Mouse (Mus musculus) megakaryocyte progenitor cell, adult 5-6 weeks (primary cell): ENCODE results near the gene Asic3. TPM values are rescaled to one million over a fixed set of nuclear protein-coding genes. Genes with fewer than 3 reads are reported as not detected.
A peak's percentile ranks its signal among the peaks of the same experiment; 100 is the strongest.

Source experiments
- ATAC-seq: replicated peaks from 2 replicates; pipeline ENCODE4 v1.8.0; 2016; ENCODE audit warnings: mild to moderate bottlenecking, moderate TSS enrichment, inconsistent platforms; ENCODE audit not compliant: poor library complexity
- total RNA-seq, 2 experiments: library from RNA; stranded (forward) in 1 of 2; stranded (reverse) in 1 of 2; fragments of 157-497, 149-512 nt in 1 of 2; fragments of 200-1000 nt in 1 of 2; gene quantifications; 2 replicates each; pipeline versions ENCODE4 v1.2.3 to v1.2.4; 2015 to 2017

Asic3 gene
- total RNA-seq (2015) (0.12 and 0.15 TPM in 2 replicates), total RNA-seq (2017) (0.20 TPM in 1 of 2 replicates, not detected in the other)

DNA sequence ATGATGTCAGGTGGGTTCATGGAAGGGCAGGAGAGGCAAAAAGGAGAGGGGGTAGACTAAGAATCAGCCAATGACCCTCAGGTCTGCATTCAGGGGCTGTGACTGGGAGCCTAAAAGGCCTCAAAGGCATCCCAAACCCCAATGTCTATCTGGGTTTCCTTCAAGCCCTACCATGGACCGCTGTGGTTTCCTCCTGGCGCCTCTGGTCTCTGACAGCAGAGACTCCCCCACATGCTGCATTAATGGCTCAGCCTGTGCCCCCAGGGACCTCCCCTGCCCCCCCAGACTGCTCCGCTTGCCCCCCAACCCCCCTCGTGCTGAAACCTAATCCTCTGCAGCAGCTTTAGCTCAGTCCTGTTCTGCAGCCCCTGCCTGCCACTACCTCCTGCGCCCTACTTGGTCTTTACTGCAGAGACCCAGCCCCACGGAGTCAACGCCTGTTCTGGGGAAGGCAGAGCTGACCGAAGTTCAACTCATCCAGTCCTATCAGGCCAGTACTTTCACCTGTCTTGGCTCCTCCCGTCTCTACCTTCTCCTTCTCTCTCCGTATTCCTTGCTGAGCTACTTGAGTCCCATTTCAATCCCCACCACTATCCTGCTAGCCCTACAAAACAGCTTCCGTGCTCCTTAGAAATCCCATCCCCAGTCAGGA, at the start of gene Asic3:
Gene Asic3, plus strand, starts transcription at position 351 of the 652 bp plus-strand sequence.
- ATAC-seq, result no peak

DNA sequence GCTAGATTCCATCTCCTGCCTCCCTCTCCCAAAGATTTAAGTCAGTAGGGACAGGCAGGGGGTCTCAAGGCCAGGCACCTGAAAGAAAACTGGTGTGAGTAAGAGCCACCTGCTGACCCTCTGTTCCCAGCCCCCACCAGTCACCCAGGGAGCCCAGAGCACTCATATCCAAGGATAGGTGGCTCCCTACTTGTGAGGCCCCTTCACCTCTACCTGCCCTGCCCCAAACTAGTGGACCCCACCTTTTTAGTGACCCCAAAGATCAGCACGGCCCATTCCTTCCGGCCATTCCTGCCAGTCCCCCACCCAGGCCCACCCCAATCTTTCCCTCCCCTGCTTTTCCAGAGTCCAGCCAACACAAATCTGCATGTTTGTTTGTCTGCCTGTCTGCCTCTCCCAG, 49.7 kb upstream of the Asic3 start:
- ATAC-seq, result no peak

DNA sequence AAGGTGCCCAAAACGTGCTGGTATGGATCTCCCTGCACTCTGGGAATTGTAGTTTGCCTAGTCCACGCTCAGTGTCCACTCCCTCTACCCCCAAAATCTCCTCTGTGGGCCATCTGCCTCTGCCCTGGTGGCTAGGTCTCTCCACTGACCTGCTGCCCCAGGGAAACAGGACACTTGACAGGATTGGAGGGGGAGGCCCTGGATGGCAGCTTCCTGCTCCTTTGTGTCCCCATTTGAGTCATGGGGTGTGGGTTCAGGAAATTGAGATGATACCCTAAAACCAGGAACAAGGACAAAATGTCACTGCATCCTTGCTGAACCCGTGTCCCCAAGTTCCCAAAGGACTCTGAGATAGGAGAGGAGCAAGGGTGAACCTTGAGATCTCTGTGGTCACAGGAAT, 49.1 kb upstream of the Asic3 start:
- ATAC-seq, result no peak

DNA sequence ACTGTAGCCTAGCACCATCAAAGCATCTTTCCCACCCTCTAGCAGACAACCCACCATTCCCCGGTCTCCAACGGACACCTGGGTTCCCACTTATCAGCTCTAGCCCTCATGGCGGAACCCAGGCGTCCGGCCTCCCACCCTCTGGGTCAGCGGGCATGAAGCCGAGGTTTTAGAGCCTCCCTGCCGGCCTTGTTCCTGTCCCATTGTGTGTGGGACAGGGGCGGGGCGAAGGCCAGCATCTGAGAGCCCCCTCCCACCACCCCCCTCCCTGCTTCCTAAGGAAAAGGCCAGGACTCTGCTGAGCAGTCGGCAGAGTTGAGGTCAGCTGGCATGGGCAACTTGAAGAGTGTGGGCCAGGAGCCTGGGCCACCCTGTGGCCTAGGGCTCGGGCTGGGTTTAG, 48.7 kb upstream of the Asic3 start, which contains the start of gene Nos3:
Gene Nos3, plus strand, starts transcription at position 303 of the 400 bp plus-strand sequence.
- ATAC-seq, result no peak

DNA sequence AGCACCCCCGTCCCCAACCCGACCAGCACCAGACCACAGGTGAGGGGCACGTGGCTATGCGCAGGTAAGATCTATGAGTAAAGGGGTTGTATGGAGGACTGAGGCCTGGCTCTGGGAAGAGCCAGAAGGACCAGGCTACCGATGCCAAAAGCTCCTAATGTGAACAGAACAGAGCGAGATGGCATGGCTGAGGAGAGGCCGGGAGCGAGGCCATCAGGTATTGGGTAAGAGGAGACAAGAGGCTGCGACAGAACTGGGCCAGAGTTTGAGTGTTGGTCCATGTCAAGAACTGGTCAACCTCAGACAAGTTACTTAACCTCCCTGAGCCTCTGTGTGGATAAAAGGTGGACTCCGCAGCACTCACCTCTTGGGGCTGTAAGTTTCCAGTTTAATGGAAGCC, 48.2 kb upstream of the Asic3 start:
- ATAC-seq, result no peak

DNA sequence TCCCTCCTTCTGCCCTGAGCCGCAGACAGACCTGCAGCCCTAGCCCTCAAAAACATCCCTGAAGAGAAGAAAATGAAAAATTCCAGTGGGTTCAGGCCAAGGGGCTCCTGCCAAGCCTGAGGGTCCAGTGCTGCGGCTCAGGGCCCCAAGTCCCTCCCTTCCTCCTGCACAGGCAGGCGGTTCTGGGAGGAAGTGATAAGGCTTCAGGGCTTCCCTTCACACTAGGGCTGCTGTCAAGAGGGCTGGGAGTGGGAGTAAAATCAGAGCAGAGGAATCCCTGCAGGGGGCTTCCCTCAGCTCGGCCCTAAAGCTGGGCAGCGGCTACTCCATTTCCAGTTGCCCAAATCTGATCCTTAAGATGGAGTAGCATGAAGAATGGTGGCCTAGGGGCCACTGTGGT, 47.7 kb upstream of the Asic3 start:
- ATAC-seq, result peak; percentile 45

DNA sequence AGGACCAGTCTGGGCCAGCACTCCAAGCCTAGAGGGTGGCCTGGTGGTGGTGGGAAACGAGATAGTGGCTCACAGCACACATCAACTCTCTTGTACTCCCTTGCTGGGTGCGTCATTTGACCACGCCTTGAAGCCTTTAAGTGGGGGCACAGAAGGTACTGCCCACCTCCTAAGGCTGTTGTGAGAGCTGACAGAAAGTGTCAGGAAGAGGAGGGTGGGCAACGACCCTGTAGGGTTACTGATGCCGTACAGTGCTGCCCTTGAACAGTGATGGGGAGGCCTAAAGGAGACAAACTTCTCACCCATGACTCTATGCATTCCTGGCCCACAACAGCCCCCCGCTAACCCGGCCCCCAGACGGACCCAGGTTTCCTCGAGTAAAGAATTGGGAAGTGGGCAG, 46.8 kb upstream of the Asic3 start:
- ATAC-seq, result no peak

DNA sequence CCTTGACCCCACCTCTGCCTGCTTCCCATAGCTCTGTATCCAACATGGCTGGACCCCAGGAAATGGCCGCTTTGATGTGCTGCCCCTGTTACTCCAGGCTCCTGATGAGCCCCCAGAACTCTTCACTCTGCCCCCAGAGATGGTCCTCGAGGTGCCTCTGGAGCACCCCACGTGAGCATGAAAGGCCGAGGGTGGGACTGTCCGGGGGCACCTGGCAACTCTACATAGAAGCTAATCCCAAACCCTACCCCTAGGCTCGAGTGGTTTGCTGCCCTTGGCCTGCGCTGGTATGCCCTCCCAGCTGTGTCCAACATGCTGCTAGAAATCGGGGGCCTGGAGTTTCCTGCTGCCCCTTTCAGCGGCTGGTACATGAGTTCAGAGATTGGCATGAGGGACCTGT, 43.4 kb upstream of the Asic3 start:
- ATAC-seq, result no peak

DNA sequence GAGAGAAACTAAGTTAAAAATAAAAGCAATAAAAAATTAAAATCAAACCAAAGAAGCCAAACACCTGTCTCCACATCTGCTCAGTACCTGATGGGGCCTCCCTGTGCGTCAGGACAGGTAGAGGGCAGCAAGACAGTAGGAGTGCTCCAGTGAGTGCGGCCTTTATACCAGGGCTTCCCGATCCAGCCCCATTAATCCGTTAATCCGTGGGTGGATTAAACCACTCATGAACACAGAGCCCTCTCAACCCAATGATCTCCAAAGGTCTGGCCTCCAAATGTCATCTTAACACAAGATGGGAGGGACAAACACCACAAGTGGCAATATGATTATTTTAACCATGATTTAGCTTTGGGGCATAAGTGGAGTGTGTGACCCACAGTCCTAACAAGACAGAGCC, 39.4 kb upstream of the Asic3 start:
- no peak for ATAC-seq

DNA sequence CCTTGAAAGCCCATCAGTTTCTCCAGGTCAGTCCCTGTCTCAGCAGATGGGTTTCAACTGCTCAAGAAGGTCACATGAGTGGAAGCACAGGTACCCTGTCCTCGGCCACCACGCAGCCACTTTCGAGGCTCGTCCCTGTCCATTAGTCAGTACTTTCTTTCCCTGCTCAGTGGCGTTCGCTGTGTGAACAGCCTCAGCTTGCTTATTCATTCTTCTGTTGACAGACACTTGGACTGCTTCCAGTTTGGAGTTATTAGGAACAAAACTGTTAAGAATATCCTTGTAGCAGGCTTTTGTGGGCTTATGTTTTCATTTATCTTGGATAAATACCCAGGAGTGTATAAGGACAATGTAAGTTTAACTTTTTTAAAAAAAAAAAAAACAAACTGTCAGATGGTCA, 39.0 kb upstream of the Asic3 start:
- ATAC-seq, result no peak

DNA sequence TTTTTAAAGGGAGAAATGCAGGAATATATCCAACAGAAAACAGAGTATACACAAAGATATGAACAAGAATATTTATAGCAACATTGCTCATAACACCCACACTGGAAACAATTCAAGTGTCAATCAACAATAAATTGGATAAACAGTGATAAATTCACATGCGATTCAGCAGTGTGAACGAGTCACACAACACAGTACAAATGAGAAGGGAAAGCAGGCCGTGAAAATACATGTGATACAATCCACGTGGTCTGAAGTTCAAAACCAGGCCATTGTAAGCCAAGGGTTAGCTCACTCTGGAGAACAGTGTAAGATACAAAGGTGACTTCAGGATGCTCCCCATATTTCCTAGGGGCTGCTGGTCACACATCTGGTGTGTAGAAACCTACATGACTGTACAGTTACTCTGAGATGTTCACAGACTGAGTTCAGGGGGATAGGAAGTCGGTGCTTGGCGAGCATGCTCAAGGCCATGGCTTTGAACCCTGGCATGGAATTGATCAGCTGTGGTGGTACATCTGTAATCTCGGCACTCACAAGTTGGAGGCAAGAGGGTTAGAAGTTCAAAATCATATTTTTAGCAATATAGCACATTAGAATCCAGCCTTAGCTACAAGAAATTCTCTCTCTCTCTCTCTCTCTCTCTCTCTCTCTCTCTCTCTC, 38.4 kb upstream of the Asic3 start:
- no peak for ATAC-seq

DNA sequence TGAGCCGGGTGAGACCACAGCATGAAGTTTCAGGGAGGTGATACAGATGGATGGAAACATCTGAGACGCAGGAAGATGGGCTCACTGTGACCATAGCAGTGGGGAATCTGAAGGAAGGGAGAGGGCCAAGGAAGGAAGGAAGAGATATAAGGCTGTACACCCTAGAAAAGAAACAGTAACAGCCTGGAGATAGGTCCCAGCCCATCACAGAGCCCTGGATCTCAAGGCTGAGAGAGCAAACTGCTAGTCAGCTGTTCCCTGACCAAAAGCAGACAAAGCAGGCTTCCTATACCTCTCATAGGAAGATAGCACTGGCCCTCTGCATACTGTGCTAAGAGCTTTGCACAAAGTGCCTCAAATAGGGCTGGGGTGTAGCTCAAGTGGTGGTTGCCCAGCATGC, 34.5 kb upstream of the Asic3 start:
- no peak for ATAC-seq

DNA sequence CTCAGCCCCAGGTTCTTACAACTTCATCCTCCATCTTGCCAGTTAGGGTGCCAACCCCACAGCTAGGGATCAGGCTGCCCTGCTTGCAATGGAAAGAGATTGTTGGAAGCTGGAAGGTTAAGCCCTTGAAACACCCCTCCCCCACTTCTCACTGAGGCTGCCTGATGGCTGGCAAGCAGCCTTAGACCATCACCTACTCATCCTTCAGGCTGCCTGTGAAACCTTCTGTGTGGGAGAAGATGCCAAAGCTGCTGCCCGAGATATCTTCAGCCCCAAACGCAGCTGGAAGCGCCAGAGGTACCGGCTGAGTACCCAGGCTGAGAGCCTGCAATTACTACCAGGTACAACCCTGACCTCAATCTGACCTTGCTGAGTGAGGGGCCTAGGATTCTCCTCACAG, 33.7 kb upstream of the Asic3 start:
- no peak for ATAC-seq

DNA sequence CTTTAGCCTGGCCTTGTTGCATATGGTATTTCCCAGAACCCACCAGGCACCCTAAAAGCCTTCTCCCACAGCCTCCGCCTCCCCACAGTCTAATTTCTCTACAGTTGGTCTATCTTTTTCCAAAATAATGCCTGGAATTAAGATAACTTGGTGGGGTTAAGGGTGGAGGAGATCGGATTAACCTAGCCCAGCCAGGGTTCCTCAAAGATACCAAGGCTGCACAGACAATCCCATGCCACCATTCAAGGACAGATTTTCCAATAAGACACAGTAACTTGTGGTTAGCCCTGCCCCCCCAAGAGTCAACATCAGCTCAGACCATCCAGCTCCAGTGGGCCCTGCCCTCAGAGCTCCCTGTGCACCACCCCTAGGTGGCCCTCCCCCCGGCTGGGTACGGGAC, 32.7 kb upstream of the Asic3 start:
- ATAC-seq, result no peak

DNA sequence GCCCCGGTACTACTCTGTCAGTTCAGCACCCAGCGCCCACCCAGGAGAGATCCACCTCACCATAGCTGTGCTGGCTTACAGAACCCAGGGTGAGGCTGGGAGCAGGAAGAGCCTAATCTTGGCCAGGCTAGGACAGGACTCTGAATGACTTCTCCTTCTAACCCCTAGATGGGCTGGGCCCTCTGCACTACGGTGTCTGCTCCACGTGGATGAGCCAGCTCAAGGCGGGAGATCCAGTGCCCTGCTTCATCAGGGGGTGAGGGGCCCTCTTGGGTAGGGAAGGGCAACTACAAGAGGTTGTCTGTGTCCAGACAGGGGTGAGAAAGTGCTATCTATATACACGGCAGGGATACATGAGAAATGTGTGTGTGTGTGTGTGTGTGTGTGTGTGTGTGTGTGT, 31.7 kb upstream of the Asic3 start:
- ATAC-seq, result no peak

DNA sequence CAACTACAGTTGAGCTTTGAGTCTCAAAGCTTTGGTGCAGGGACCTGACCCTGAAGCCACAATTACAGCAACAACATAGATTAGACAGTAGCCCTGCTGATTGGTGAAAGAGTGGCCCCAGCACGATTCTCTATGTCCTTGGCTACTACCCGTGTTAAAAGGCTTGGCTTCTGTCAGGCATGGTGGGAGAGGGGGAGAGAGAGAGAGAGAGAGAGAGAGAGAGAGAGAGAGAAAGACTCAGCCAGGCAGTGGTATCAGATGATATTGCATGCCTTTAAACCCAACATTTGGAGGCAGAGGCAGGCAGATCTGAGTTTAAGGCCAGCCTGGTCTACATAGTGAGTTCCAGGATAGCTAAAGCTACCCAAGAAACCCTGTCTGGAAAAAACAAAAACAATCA, 31.2 kb upstream of the Asic3 start:
- ATAC-seq, result no peak

DNA sequence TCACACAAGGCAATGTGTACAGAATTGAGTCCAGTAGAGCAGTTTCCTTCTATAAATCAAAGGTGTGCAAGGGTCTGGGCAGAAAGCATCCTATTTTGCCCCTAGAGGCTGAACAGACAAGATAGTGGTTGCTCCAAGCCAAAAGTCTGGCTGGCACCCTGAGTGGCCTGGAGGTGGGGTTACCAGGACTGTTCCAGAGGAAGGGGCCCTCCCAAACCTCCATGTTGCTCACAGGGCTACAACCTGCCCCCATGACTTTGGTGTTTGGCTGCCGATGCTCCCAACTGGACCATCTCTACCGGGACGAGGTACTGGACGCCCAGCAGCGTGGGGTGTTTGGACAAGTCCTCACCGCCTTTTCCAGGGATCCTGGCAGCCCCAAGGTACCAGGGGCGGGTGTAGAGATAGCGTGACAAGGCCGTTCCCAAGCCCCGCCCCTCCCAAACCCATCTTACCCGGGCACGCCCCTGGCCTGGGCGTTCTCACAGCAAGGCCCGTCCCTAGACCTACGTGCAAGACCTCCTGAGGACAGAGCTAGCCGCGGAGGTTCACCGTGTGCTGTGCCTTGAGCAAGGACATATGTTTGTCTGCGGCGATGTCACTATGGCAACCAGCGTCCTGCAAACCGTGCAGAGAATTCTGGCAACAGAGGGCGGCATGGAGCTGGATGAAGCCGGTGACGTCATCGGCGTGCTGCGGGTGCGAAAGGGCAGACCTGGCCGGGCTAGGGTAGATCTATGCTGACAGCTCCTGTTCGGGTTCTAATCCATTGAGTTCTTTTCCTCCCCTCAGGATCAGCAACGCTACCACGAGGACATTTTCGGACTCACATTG, 29.9 kb upstream of the Asic3 start:
- ATAC-seq, result peak; percentile 78

DNA sequence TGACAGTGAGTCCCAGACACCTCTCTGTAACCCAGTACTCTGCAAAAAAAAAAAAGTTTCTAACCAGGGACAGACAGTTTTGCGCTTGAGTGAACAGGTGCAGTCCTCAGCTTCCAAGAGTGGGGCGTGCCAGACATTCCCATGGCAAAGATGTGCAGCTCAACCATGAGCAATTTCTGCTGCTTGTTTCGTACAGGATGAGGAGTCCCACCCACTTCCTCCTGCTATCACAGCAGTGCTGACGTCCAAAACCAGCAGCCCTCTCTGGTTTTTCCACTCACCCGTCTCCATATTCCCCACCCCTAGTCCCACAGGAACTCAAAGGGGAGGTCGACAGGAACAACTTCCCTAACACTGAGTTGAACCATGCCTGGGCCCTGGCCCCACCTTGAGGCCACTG, 28.8 kb upstream of the Asic3 start:
- peak; percentile 15 for ATAC-seq

DNA sequence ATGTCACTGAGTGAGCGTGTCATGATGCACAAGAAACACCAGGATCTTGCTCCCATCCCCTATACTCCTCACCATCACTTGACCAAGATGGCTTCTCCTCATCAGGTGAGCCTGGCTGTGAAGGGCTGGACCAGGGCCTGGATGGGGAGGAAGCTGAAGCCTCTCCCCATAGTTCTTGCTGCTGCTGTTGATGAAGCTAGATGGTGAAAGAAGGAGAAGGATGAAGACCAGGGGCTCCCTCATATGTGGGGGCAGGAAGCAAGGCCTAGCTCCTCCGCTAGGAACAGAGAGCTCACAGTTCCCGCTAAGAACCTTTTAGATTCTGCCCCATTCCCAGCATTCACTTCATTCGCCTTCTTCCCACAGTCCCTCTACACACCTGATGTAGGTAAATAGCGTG, 27.8 kb upstream of the Asic3 start:
- no peak for ATAC-seq

DNA sequence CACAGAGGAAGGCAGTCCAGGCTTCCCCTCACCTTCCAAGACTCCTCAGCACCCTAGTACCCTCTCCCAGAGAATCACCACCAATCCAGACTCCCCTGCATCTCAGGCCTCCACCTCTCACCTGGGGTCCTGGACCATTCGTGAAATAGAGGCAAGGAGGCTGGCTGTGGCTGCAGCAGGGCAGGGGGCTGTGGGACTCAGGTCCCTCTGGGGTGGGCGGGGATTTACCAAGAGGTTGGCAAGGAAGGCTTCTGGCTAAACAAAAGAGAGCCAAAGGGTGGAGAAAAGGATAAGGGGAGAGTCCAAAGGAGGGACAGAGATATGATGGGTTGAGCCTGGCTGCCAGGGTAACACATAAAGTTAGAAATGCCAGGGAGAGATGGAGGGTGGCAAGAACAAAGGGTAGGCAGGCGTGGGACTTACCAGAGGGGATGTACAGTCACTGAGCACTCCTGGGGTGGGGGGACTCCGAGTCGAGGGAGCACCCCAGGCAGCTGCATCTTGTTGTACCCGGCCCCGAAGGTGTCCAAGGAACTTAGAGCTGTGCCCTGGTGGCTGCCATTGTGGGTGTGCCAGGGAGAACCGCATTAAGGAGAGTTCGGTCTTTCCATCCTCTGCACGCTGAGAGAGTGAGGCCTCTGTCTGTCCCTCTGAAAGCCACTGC, 27.2 kb upstream of the Asic3 start:
- ATAC-seq, result no peak
